Mouse (Mus musculus) embryonic fibroblast, embryonic 13.5 days (primary cell): ENCODE measurements around the gene Atxn7l1. TPM values are rescaled to one million over a fixed set of nuclear protein-coding genes. Genes with fewer than 3 reads are reported as not detected.

ENCODE experiments used
- H3K27ac ChIP-seq: 2 replicates; pipeline ENCODE4 v1.5.1; 2012; ENCODE audit warnings: low read length, control low read depth, inconsistent platforms; ENCODE audit not compliant: insufficient read depth
- H3K4me1 ChIP-seq: 2 replicates; pipeline ENCODE4 v1.6.1; 2011; ENCODE audit warnings: low read length; ENCODE audit not compliant: control insufficient read depth, insufficient read depth
- H3K4me3 ChIP-seq: 2 replicates; pipeline ENCODE4 v1.5.1; 2011; ENCODE audit warnings: mild to moderate bottlenecking, control low read depth, low read length; ENCODE audit not compliant: insufficient read depth
- CTCF ChIP-seq: IDR thresholded peaks from 2 replicates; pipeline ENCODE4 v1.5.1; 2011; ENCODE audit warnings: mild to moderate bottlenecking, control low read depth, low read length, moderate library complexity, borderline replicate concordance; ENCODE audit not compliant: insufficient read depth
- POLR2A ChIP-seq: IDR thresholded peaks from 2 replicates; pipeline ENCODE4 v1.6.1; 2011; ENCODE audit warnings: low read depth, mild to moderate bottlenecking, control low read depth, low read length, moderate library complexity
- polyA plus RNA-seq: library from polyadenylated mRNA; stranded (reverse); fragments of >200 nt; gene quantifications from 2 replicates; pipeline ENCODE4 v1.2.4, GENCODE M21; 2011; ENCODE audit warnings: low read depth; ENCODE audit not compliant: missing spikeins, insufficient read length

Gene Atxn7l1
- polyA plus RNA-seq, 1 experiment, result 19.5 TPM

GRCm38 (mm10) chr12:33125594-33126227 lies 21.8 kb upstream of the Atxn7l1 start:
- H3K4me3 ChIP-seq, result no peak overlapping the region
- no peaks in the 10 kb centered on the region for H3K4me1 ChIP-seq
- no peak for TF ChIP-seq CTCF
- no peak for TF ChIP-seq POLR2A
- H3K27ac ChIP-seq, result no peak overlapping the region

GRCm38 (mm10) chr12:33126243-33126642 lies 21.2 kb upstream of the Atxn7l1 start:
- no peak for TF ChIP-seq POLR2A
- no peak overlapping the region for H3K4me3 ChIP-seq
- no peak overlapping the region for H3K27ac ChIP-seq
- H3K4me1 ChIP-seq, result no peaks in the 10 kb centered on the region

- Histone ChIP-seq H3K4me1 (no peaks in the 10 kb centered on the region), H3K27ac (no peak overlapping the region), H3K4me3 (no peak overlapping the region)
- no peak for TF ChIP-seq POLR2A
- no peak for TF ChIP-seq CTCF
Observed at GRCm38 (mm10) chr12:33128121-33128520, 19.4 kb upstream of the Atxn7l1 start.

- TF ChIP-seq POLR2A (no peak), CTCF (no peak)
- no peaks in the 10 kb centered on the region for H3K4me1 ChIP-seq
- H3K4me3 ChIP-seq, result no peak overlapping the region
- no peak overlapping the region for H3K27ac ChIP-seq
Observed at GRCm38 (mm10) chr12:33128702-33129101, 18.8 kb upstream of the Atxn7l1 start.

- H3K27ac ChIP-seq, result no peak overlapping the region
- H3K4me3 ChIP-seq, result no peak overlapping the region
- no peaks in the 10 kb centered on the region for H3K4me1 ChIP-seq
- no peak for TF ChIP-seq POLR2A
- TF ChIP-seq CTCF, result no peak
Observed at GRCm38 (mm10) chr12:33129410-33129809, 18.1 kb upstream of the Atxn7l1 start.

- TF ChIP-seq POLR2A (no peak), CTCF (no peak)
- Histone ChIP-seq H3K4me3 (no peak overlapping the region), H3K4me1 (no peaks in the 10 kb centered on the region), H3K27ac (no peak overlapping the region)
Observed at GRCm38 (mm10) chr12:33130401-33130800, 17.1 kb upstream of the Atxn7l1 start.

- Histone ChIP-seq H3K4me1 (no peaks in the 10 kb centered on the region), H3K27ac (no peak overlapping the region), H3K4me3 (no peak overlapping the region)
- TF ChIP-seq POLR2A, result no peak
- TF ChIP-seq CTCF, result no peak
Observed at GRCm38 (mm10) chr12:33131796-33132195, 15.7 kb upstream of the Atxn7l1 start.

GRCm38 (mm10) chr12:33137857-33138256 lies 9.6 kb upstream of the Atxn7l1 start:
- no peak overlapping the region for H3K4me3 ChIP-seq

GRCm38 (mm10) chr12:33139083-33139482 lies 8.4 kb upstream of the Atxn7l1 start:
- H3K27ac ChIP-seq, result no peak overlapping the region
- no peaks in the 10 kb centered on the region for H3K4me1 ChIP-seq
- no peak overlapping the region for H3K4me3 ChIP-seq
- TF ChIP-seq POLR2A (no peak), CTCF (no peak)

More at GRCm38 (mm10) chr12:33137857-33138256, 9.6 kb upstream of the Atxn7l1 start:
- Histone ChIP-seq H3K27ac (no peak overlapping the region), H3K4me1 (no peaks in the 10 kb centered on the region)
- no peak for TF ChIP-seq POLR2A
- TF ChIP-seq CTCF, result no peak

- no peak overlapping the region for H3K27ac ChIP-seq
- TF ChIP-seq POLR2A (no peak), CTCF (no peak)
- no peaks in the 10 kb centered on the region for H3K4me1 ChIP-seq
- H3K4me3 ChIP-seq, result no peak overlapping the region
Observed at GRCm38 (mm10) chr12:33144456-33144855, 3.0 kb upstream of the Atxn7l1 start.

- TF ChIP-seq CTCF, result no peak
- peak; percentile 22; the same call in 1 of the 2 replicates for TF ChIP-seq POLR2A
- no peaks in the 10 kb centered on the region for H3K4me1 ChIP-seq
- peak overlapping the region; percentile 68 for H3K4me3 ChIP-seq
- no peak overlapping the region for H3K27ac ChIP-seq
Observed at GRCm38 (mm10) chr12:33146622-33147433, 665 bp upstream of the Atxn7l1 start.
